Mouse (Mus musculus) myocyte (in vitro differentiated cells): ENCODE measurements around the gene Trim17. TPM values are rescaled to one million over a fixed set of nuclear protein-coding genes. Genes with fewer than 3 reads are reported as not detected.

Experiments
- H3K27me3 ChIP-seq: one replicate; pipeline ENCODE4 v1.6.1; 2011; ENCODE audit not compliant: control insufficient read depth, insufficient read depth, insufficient read length
- H3K36me3 ChIP-seq: one replicate; pipeline ENCODE4 v1.6.1; 2011; ENCODE audit not compliant: control insufficient read depth, insufficient read depth
- H3K4me2 ChIP-seq: one replicate; pipeline ENCODE4 v1.6.1; 2011; ENCODE audit warnings: low read depth, control low read depth
- H3K4me3 ChIP-seq: one replicate; pipeline ENCODE4 v1.5.1; 2011; ENCODE audit warnings: mild to moderate bottlenecking, control low read depth, moderate library complexity
- H3K79me2 ChIP-seq: one replicate; pipeline ENCODE4 v1.6.1; 2011; ENCODE audit not compliant: control insufficient read depth, insufficient read depth
- H3ac ChIP-seq: one replicate; pipeline ENCODE4 v1.6.1; 2011; ENCODE audit not compliant: control insufficient read depth, insufficient read length
- CEBPB ChIP-seq: IDR thresholded peaks from 2 replicates; pipeline ENCODE4 v1.6.1; 2011; ENCODE audit warnings: mild to moderate bottlenecking, moderate library complexity; ENCODE audit not compliant: poor library complexity, insufficient read depth, severe bottlenecking
- E2F4 ChIP-seq: IDR thresholded peaks from one replicate; pipeline ENCODE4 v1.6.1; 2011; ENCODE audit warnings: mild to moderate bottlenecking, control low read depth, moderate library complexity; ENCODE audit not compliant: insufficient read depth
- MAX ChIP-seq: IDR thresholded peaks from one replicate; pipeline ENCODE4 v1.6.1; 2011; ENCODE audit warnings: low read depth, mild to moderate bottlenecking, control low read depth
- MYOD1 ChIP-seq, 3 experiments: IDR thresholded peaks; one replicate each; pipeline ENCODE4 v1.6.1; 2011; ENCODE audit warnings: control low read depth in 2 of 3, low read depth in 2 of 3, mild to moderate bottlenecking in 2 of 3, moderate library complexity in 1 of 3; ENCODE audit not compliant: insufficient read length in 2 of 3, control insufficient read depth in 1 of 3
- MYOG ChIP-seq, 3 experiments: IDR thresholded peaks; one replicate each; pipeline ENCODE4 v1.6.1; 2011; ENCODE audit warnings: control low read depth in 2 of 3, low read depth in 2 of 3, mild to moderate bottlenecking in 2 of 3; ENCODE audit not compliant: insufficient read length in 2 of 3, control insufficient read depth in 1 of 3, insufficient read depth in 1 of 3
- POLR2A ChIP-seq: IDR thresholded peaks from one replicate; pipeline ENCODE4 v1.6.1; 2011; ENCODE audit warnings: low read depth, mild to moderate bottlenecking, control low read depth, moderate library complexity; ENCODE audit not compliant: insufficient read length
- POLR2AphosphoS2 ChIP-seq: IDR thresholded peaks from one replicate; pipeline ENCODE4 v1.6.1; 2011; ENCODE audit warnings: low read depth, control low read depth; ENCODE audit not compliant: insufficient read length
- REST ChIP-seq: IDR thresholded peaks from one replicate; pipeline ENCODE4 v1.6.1; 2011; ENCODE audit warnings: mild to moderate bottlenecking, control low read depth, moderate library complexity; ENCODE audit not compliant: insufficient read depth, insufficient read length
- SRF ChIP-seq: IDR thresholded peaks from one replicate; pipeline ENCODE4 v1.6.1; 2011; ENCODE audit warnings: low read depth; ENCODE audit not compliant: control insufficient read depth, insufficient read length
- TCF3 ChIP-seq: IDR thresholded peaks from one replicate; pipeline ENCODE4 v1.6.1; 2011; ENCODE audit warnings: low read depth, control low read depth; ENCODE audit not compliant: insufficient read length
- USF1 ChIP-seq: IDR thresholded peaks from one replicate; pipeline ENCODE4 v1.6.1; 2011; ENCODE audit warnings: low read depth, mild to moderate bottlenecking, control low read depth, moderate library complexity
- polyA plus RNA-seq: library from polyadenylated mRNA; unstranded; fragments of >200 nt; fragmentation: generic; extraction: Trizol; gene quantifications from one replicate; pipeline ENCODE4 v1.2.1, GENCODE M21; 2012; ENCODE audit warnings: missing spikeins

Gene Trim17
- polyA plus RNA-seq, 1 experiment = 0.64 TPM

- TF ChIP-seq POLR2A = peak; percentile 80
- TF ChIP-seq SRF = no peak
- peak; percentile 86 for TF ChIP-seq POLR2AphosphoS2
- TF ChIP-seq MYOD1 (IDR thresholded peaks at IDR 0.05; ENCODE audit: control insufficient read depth in 1 of 3, insufficient read length in 2 of 3, low read depth in 2 of 3) = peak in 1 of 3 experiments; percentile 3
- peak in 1 of 3 experiments; percentile 26 for TF ChIP-seq MYOG (IDR thresholded peaks at IDR 0.05; ENCODE audit: control insufficient read depth in 1 of 3, insufficient read depth in 1 of 3, insufficient read length in 2 of 3, low read depth in 2 of 3)
- no peaks in the 10 kb centered on the region for H3K27me3 ChIP-seq
- H3K4me3 ChIP-seq = peak within 1 kb of the TSS; percentile 99
- H3K4me2 ChIP-seq = peak within 1 kb of the TSS; percentile 79
- H3K79me2 ChIP-seq = peaks cover 51% of the 10 kb centered on the region
- H3K36me3 ChIP-seq = peaks cover 7% of the 10 kb centered on the region
- H3ac ChIP-seq = peak within 1 kb of the TSS; percentile 25
Measured at GRCm38 (mm10) chr11:58978027-58978705, 23.7 kb downstream of the Trim17 start, which contains the start of gene Trim11. Gene Trim11 (plus strand): TSS chr11:58978093.

- Histone ChIP-seq H3ac (peak overlapping the region; percentile 25), H3K4me2 (peak overlapping the region; percentile 79), H3K79me2 (peaks cover 51% of the 10 kb centered on the region), H3K27me3 (no peaks in the 10 kb centered on the region), H3K4me3 (peak overlapping the region; percentile 99), H3K36me3 (peaks cover 8% of the 10 kb centered on the region)
- TF ChIP-seq POLR2A = no peak
- TF ChIP-seq E2F4 = no peak
- no peak for TF ChIP-seq SRF
- TF ChIP-seq POLR2AphosphoS2 = no peak
- no peak for TF ChIP-seq USF1
- no peak for TF ChIP-seq MYOD1 (IDR thresholded peaks at IDR 0.05; ENCODE audit: control insufficient read depth in 1 of 3, insufficient read length in 2 of 3, low read depth in 2 of 3)
- TF ChIP-seq CEBPB = no peak
- TF ChIP-seq MAX = no peak
- no peak for TF ChIP-seq TCF3
- TF ChIP-seq REST = no peak
- no peak for TF ChIP-seq MYOG (IDR thresholded peaks at IDR 0.05; ENCODE audit: control insufficient read depth in 1 of 3, insufficient read depth in 1 of 3, insufficient read length in 2 of 3, low read depth in 2 of 3)
Measured at GRCm38 (mm10) chr11:58978706-58979030, 24.2 kb downstream of the Trim17 start.

GRCm38 (mm10) chr11:58979183-58979582, 24.7 kb downstream of the Trim17 start:
- peak overlapping the region; percentile 99 for H3K4me3 ChIP-seq

GRCm38 (mm10) chr11:58979661-58980060, 25.2 kb downstream of the Trim17 start:
- TF ChIP-seq E2F4 = no peak
- 0 out of 2 replicates have a peak, but pooled peaks have one; percentile 6 for TF ChIP-seq CEBPB
- no peak for TF ChIP-seq MYOG (IDR thresholded peaks at IDR 0.05; ENCODE audit: control insufficient read depth in 1 of 3, insufficient read depth in 1 of 3, insufficient read length in 2 of 3, low read depth in 2 of 3)
- Histone ChIP-seq H3K4me3 (peak overlapping the region; percentile 99), H3K36me3 (peaks cover 9% of the 10 kb centered on the region), H3K27me3 (no peaks in the 10 kb centered on the region), H3K4me2 (peak overlapping the region; percentile 79), H3K79me2 (peaks cover 49% of the 10 kb centered on the region), H3ac (peak overlapping the region; percentile 25)

More at GRCm38 (mm10) chr11:58979183-58979582, 24.7 kb downstream of the Trim17 start:
- Histone ChIP-seq H3ac (peak overlapping the region; percentile 25), H3K36me3 (peaks cover 9% of the 10 kb centered on the region), H3K4me2 (peak overlapping the region; percentile 79), H3K79me2 (peaks cover 51% of the 10 kb centered on the region), H3K27me3 (no peaks in the 10 kb centered on the region)
- TF ChIP-seq TCF3 = no peak
- TF ChIP-seq E2F4 = no peak
- TF ChIP-seq CEBPB = peak; percentile 33; the same call in 1 of the 2 replicates

- Histone ChIP-seq H3K4me3 (peak overlapping the region; percentile 99), H3K4me2 (peak overlapping the region; percentile 79), H3ac (no peak overlapping the region), H3K36me3 (peaks cover 9% of the 10 kb centered on the region), H3K79me2 (peaks cover 47% of the 10 kb centered on the region), H3K27me3 (no peaks in the 10 kb centered on the region)
- no peak for TF ChIP-seq POLR2A
- TF ChIP-seq MYOD1 (IDR thresholded peaks at IDR 0.05; ENCODE audit: control insufficient read depth in 1 of 3, insufficient read length in 2 of 3, low read depth in 2 of 3) = no peak
Measured at GRCm38 (mm10) chr11:58980381-58980990, 26.0 kb downstream of the Trim17 start.
